Comparison of ENCODE assay signal across 14 mouse cellular contexts in the genomic region with DNA sequence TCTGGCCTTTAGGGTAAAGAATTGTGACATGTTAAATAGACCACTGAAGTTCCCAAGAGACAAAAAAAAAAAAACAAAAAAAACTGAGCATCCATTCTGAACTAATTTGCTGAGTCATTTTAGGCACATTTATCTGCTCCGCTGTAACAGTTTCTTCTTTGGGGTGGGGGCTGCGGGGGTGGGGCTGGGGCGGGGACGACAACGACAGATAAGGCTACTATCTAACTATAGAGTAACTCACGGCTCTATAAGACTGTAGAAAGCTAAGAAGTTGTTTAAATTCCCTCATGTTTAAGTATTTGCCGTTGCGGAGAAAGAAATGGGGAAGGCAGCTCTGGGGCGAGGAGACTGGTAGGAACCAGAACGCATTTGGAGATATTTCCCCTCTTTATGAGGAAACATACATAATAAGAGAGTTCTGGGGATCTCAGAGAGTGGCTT.
A peak's percentile ranks its signal among the peaks of the same experiment; 100 is the strongest.
DNase-seq lines count a peak whose midpoint lies in the region; ATAC-seq lines count a peak whose summit lies in the region.
"Had no signal": no experiment of that assay in that cellular context is flagged by ENCODE, and none has a peak within 500 bp of the region (broad histone marks: within the 10 kb centered on the region; RNA-seq: fewer than 3 reads in every experiment).

No protein-coding gene starts in this region.

- no peak for DNase-seq in heart, postnatal 4 days
- DNase-seq in MEL-GATA-1-ER (ENCODE audit: extremely low read depth, low read depth) = peak; percentile 82
- no peak for DNase-seq in cerebellum, adult 11-12 months
- DNase-seq in gastrocnemius, postnatal 10 days = no peak

- no peak overlapping the region for H3K4me2 ChIP-seq in heart, embryonic 12.5 days
- peak overlapping the region; percentile 72 for H3K4me2 ChIP-seq in liver, embryonic 12.5 days
- H3K4me2 ChIP-seq: embryonic facial prominence, embryonic 13.5 days; hindbrain, embryonic 12.5 days; limb, embryonic 12.5 days; lung, embryonic 14.5 days; stomach, embryonic 15.5 days had no signal

- no peak overlapping the region for H3K27ac ChIP-seq in heart, embryonic 12.5 days (ENCODE audit: poor library complexity, severe bottlenecking)
- peak overlapping the region; percentile 94 for H3K27ac ChIP-seq in liver, embryonic 12.5 days
- H3K27ac ChIP-seq: embryonic facial prominence, embryonic 13.5 days; hindbrain, embryonic 12.5 days; limb, embryonic 12.5 days; stomach, embryonic 15.5 days had no signal

- H3K27me3 ChIP-seq in heart, embryonic 12.5 days (replicated peaks) = peaks cover 18% of the 10 kb centered on the region; the same call in 1 of the 2 replicates
- peaks cover 7% of the 10 kb centered on the region; the same call in 1 of the 2 replicates for H3K27me3 ChIP-seq in liver, embryonic 12.5 days (replicated peaks)
- H3K27me3 ChIP-seq: embryonic facial prominence, embryonic 13.5 days; stomach, embryonic 15.5 days had no signal

- H3K4me1 ChIP-seq in heart, embryonic 12.5 days (replicated peaks) = peaks cover 13% of the 10 kb centered on the region; the same call in 1 of the 2 replicates
- peaks cover 56% of the 10 kb centered on the region for H3K4me1 ChIP-seq in liver, embryonic 12.5 days
- H3K4me1 ChIP-seq: stomach, embryonic 15.5 days had no signal

- 56% methylated on average over 10 of the region's 10 CpGs for WGBS in heart, embryonic 12.5 days
- 22% methylated on average over 10 of the region's 10 CpGs for WGBS in liver, embryonic 12.5 days (ENCODE audit: insufficient replicate concordance)

- no peaks in the 10 kb centered on the region for H3K36me3 ChIP-seq in heart, embryonic 12.5 days
- H3K36me3 ChIP-seq in liver, embryonic 12.5 days = no peaks in the 10 kb centered on the region
- H3K36me3 ChIP-seq: embryonic facial prominence, embryonic 13.5 days; forebrain, embryonic 10.5 days; hindbrain, embryonic 12.5 days; limb, embryonic 12.5 days; midbrain, embryonic 10.5 days; stomach, embryonic 15.5 days had no signal

- H3K9me3 ChIP-seq in heart, embryonic 12.5 days (replicated peaks) = no peaks in the 10 kb centered on the region
- no peaks in the 10 kb centered on the region for H3K9me3 ChIP-seq in liver, embryonic 12.5 days (replicated peaks)
- H3K9me3 ChIP-seq: embryonic facial prominence, embryonic 13.5 days; forebrain, embryonic 10.5 days; hindbrain, embryonic 12.5 days; limb, embryonic 12.5 days; midbrain, embryonic 10.5 days; stomach, embryonic 15.5 days had no signal

- H3K9ac ChIP-seq in heart, embryonic 12.5 days = no peak overlapping the region
- H3K9ac ChIP-seq in liver, embryonic 12.5 days = peak overlapping the region; percentile 68
- H3K9ac ChIP-seq: embryonic facial prominence, embryonic 13.5 days; hindbrain, embryonic 12.5 days; limb, embryonic 12.5 days; lung, embryonic 14.5 days; stomach, embryonic 15.5 days had no signal

- peak; percentile 67; the same call in 1 of the 2 replicates for ATAC-seq in heart, embryonic 12.5 days (ENCODE audit: insufficient number of reproducible peaks, low FRiP score)
- peak; percentile 70 for ATAC-seq in liver, embryonic 12.5 days
- ATAC-seq in megakaryocyte-erythroid progenitor cell, adult 5-6 weeks (replicated peaks; ENCODE audit: low FRiP score, low TSS enrichment, poor library complexity, severe bottlenecking) = peak; percentile 14; the same call in 1 of the 2 replicates

- H3K4me3 ChIP-seq in heart, embryonic 12.5 days = no peak overlapping the region
- H3K4me3 ChIP-seq in liver, embryonic 12.5 days = peak overlapping the region; percentile 38
- H3K4me3 ChIP-seq: embryonic facial prominence, embryonic 13.5 days; forebrain, embryonic 10.5 days; hindbrain, embryonic 12.5 days; limb, embryonic 12.5 days; midbrain, embryonic 10.5 days; stomach, embryonic 15.5 days had no signal

Comparison
In these comparisons a context has a peak if more than half of its experiments do, and no peak if none do; other contexts are left out.
1. ATAC-seq: peak in every context shown above with its lines; median percentile 70 in liver, embryonic 12.5 days; 67 in heart, embryonic 12.5 days; 14 in megakaryocyte-erythroid progenitor cell, adult 5-6 weeks.